Mouse (Mus musculus) macrophage (primary cell): ENCODE data around the gene Slc17a5. TPM values are rescaled to one million over a fixed set of nuclear protein-coding genes. Genes with fewer than 3 reads are reported as not detected.

Experiments
- H3K27ac ChIP-seq: fragments of 350-480 bp; formaldehyde crosslinking; 2 replicates; pipeline ENCODE4 v1.9.0; 2021
- H3K36me3 ChIP-seq: fragments of 350-480 bp; formaldehyde crosslinking; 2 replicates; pipeline ENCODE4 v1.9.0; 2021; ENCODE audit errors: inconsistent target
- H3K4me3 ChIP-seq: fragments of 350-480 bp; formaldehyde crosslinking; 2 replicates; pipeline ENCODE4 v1.9.0; 2021; ENCODE audit errors: inconsistent target
- H3K79me2 ChIP-seq: fragments of 350-480 bp; formaldehyde crosslinking; 2 replicates; pipeline ENCODE4 v1.9.0; 2021; ENCODE audit errors: inconsistent target
- WGBS: methylation state at CpG from one replicate; pipeline ENCODE4 v1.1.7; 2026; ENCODE audit warnings: inconsistent platforms; ENCODE audit not compliant: missing documents; 5-methylcytosine and 5-hydroxymethylcytosine counted together
- polyA plus RNA-seq: library from polyadenylated mRNA; stranded (reverse); fragments of 250-400 nt; gene quantifications from 3 replicates; pipeline ENCODE4 v1.2.4, GENCODE M21; 2018; ENCODE audit warnings: inconsistent platforms

The Slc17a5 gene
- polyA plus RNA-seq, 1 experiment from 2014 or later: 56.6 TPM

DNA sequence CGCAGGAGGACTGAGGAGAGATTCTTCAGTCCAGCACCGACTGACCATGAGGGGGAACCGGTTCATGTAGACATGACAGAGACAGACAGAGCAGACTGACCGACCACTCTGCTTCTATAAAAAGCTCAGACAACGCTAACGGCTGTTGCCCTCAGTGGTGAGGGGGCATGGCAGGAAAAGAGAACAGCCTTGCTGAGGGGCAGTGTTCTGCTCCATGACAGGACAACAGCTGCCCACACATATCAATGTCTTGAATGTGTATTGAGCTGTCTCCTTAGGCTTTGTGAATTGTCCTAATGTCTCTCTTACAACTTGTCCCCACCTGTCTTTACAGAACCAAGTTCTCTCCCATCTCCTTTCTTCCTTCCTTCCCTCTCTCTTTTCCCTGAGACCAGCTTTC is 49.4 kb downstream of the Slc17a5 start:
- Histone ChIP-seq H3K79me2 (no peaks in the 10 kb centered on the region), H3K27ac (no peak overlapping the region), H3K36me3 (peaks cover 25% of the 10 kb centered on the region; the same call in 1 of the 2 replicates), H3K4me3 (no peak overlapping the region)
- 56% methylated on average over 6 of the region's 6 CpGs for WGBS

DNA sequence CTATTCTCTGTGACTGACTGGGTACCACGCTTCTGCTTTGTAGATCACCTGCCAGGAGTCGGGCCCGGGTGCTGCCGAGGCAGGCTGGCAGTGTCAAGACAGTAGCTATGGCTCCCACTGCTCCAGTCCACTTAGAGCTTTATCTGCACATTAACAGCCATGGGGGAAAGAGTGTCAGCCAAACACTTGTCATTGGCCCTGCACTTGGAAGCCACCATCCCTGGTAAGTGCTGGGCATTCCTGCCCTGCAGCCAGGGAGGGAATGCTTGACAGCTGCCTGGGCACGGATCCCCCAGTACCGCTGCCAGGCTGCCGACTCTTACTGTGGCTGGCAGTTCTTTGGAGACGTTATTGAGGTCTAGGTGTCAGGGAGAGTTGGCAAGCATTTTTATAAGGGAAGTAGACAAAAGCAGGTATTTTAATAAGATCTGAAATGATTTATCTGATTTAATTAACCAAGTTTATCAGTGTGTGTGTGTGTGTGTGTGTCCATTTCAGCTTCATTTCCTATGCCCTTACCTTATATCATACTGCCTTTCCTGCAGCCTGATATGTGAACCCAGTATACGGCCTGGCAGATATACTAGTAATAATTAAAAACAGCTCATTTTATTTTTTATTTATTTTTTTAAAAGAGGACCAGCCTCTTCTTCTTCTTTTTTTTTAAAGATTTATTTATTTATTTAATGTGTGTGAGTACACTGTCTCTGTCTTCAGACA is 50.5 kb downstream of the Slc17a5 start:
- Histone ChIP-seq H3K27ac (no peak overlapping the region), H3K36me3 (peaks cover 23% of the 10 kb centered on the region; the same call in 1 of the 2 replicates), H3K4me3 (no peak overlapping the region), H3K79me2 (no peaks in the 10 kb centered on the region)
- 95% methylated on average over 9 of the region's 9 CpGs for WGBS

- peaks cover 10% of the 10 kb centered on the region; the same call in 1 of the 2 replicates for H3K36me3 ChIP-seq
- no peak overlapping the region for H3K27ac ChIP-seq
- no peaks in the 10 kb centered on the region for H3K79me2 ChIP-seq
- no peak overlapping the region for H3K4me3 ChIP-seq
- WGBS: 95% methylated on average over 7 of the region's 7 CpGs
Observed at GRCm38 (mm10) chr9:78534606-78535005, 53.2 kb downstream of the Slc17a5 start.

DNA sequence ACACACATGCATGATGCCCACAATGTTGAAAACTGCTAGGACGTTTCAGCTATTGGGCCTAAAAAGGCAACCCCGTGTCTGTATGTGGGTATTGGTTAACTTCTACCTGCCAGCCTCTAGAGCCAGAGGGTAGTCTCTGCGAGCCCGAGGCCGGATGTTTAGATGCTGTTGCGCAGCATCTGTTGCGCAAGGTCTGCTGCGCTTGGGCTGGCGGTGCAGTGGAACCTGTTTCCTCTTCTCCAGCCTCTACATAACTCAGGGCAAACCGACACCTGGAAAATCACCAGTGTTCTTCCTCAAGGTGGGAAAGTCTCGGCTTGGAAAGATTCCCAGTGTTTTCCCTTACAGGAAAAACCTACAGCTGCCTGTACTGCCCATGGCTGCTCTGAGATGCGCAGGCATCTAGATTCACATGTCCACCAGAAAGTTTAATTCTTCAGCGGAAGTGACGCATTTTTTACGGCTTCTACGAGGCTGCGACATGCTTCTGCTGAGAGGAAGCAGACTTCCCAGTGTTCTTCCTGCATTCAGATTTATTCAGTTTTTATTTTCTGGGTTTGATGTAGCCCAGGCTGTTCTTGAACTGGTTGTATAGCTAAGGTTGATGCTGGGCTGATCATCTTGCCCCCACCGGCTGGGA is 54.4 kb downstream of the Slc17a5 start:
- peak overlapping the region; percentile 72 for H3K27ac ChIP-seq
- H3K36me3 ChIP-seq: peaks cover 10% of the 10 kb centered on the region; the same call in 1 of the 2 replicates
- H3K4me3 ChIP-seq: no peak overlapping the region
- 14% methylated on average over 18 of the region's 18 CpGs for WGBS
- no peaks in the 10 kb centered on the region for H3K79me2 ChIP-seq

DNA sequence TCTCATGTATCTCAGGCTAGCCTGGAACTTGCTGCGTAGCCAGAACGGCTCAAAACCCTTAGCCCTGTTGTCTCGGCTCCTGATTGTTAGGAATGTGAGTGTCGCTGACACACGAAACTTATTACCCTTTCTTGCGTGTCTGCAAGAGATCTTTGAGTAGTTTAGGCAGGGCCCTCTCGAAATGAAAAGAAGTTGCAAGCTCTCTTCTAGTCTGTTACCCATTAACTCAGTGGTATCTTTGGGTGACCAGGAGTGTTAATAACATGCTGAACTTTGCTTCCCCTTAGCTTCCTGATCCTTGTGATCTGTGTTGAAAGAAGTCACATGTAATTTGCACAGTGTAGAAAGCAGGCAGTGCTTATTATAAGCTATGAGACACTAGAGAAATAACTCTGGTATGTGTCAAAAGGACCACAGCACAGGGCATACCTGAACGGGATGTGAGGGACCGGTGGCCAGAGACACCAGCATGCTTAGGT is 55.5 kb downstream of the Slc17a5 start:
- Histone ChIP-seq H3K36me3 (peaks cover 8% of the 10 kb centered on the region; the same call in 1 of the 2 replicates), H3K79me2 (no peaks in the 10 kb centered on the region), H3K27ac (peak overlapping the region; percentile 72), H3K4me3 (no peak overlapping the region)
- WGBS: 78% methylated on average over 9 of the region's 9 CpGs

GRCm38 (mm10) chr9:78531816-78532215 is 56.0 kb downstream of the Slc17a5 start:
- H3K79me2 ChIP-seq: no peaks in the 10 kb centered on the region
- H3K4me3 ChIP-seq: no peak overlapping the region
- WGBS: 29% methylated on average over 5 of the region's 5 CpGs
- 0 out of 2 replicates have a peak, but pooled peaks cover 3% of the 10 kb centered on the region for H3K36me3 ChIP-seq
- H3K27ac ChIP-seq: peak overlapping the region; percentile 72

GRCm38 (mm10) chr9:78527767-78528381 is 60.0 kb downstream of the Slc17a5 start:
- Histone ChIP-seq H3K4me3 (peak overlapping the region; percentile 51), H3K36me3 (no peaks in the 10 kb centered on the region), H3K79me2 (no peaks in the 10 kb centered on the region), H3K27ac (peak overlapping the region; percentile 94)
- 2% methylated on average over 16 of the region's 16 CpGs for WGBS

DNA sequence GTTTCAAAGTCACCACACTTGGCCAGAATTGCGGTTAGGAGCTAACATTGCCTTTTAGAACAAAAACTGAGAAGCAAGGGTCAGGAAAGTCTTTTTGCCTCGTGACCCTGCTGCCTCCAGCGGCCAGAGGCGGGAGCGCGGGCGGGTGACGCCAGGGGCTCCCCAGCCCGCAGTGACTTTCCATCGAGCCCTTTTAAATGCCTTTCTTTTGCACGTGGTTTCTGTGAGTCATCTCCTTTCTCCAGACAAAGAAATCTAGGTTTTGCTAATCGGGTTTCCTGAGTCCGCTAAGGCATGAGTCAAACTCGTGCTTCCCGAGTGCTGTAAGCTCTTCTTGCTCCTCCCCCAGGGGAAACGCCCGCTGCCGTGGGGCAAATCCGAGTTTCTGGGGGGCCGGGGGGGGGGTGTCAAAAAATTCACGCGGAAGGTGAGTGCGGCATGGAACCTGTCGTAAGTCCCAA is 60.5 kb downstream of the Slc17a5 start:
- H3K27ac ChIP-seq: peak overlapping the region; percentile 94
- no peaks in the 10 kb centered on the region for H3K36me3 ChIP-seq
- 2% methylated on average over 19 of the region's 24 CpGs for WGBS
- H3K4me3 ChIP-seq: peak overlapping the region; percentile 51
- H3K79me2 ChIP-seq: no peaks in the 10 kb centered on the region

GRCm38 (mm10) chr9:78526206-78526605 is 61.6 kb downstream of the Slc17a5 start:
- WGBS: 75% methylated on average over 2 of the region's 2 CpGs
- no peaks in the 10 kb centered on the region for H3K36me3 ChIP-seq
- no peak overlapping the region; the same call in 1 of the 2 replicates for H3K27ac ChIP-seq
- no peak overlapping the region for H3K4me3 ChIP-seq
- no peaks in the 10 kb centered on the region for H3K79me2 ChIP-seq

GRCm38 (mm10) chr9:78525451-78526135 is 62.2 kb downstream of the Slc17a5 start:
- no peak overlapping the region for H3K4me3 ChIP-seq
- H3K79me2 ChIP-seq: no peaks in the 10 kb centered on the region
- WGBS: 95% methylated on average over 16 of the region's 17 CpGs
- H3K27ac ChIP-seq: no peak overlapping the region
- H3K36me3 ChIP-seq: no peaks in the 10 kb centered on the region

DNA sequence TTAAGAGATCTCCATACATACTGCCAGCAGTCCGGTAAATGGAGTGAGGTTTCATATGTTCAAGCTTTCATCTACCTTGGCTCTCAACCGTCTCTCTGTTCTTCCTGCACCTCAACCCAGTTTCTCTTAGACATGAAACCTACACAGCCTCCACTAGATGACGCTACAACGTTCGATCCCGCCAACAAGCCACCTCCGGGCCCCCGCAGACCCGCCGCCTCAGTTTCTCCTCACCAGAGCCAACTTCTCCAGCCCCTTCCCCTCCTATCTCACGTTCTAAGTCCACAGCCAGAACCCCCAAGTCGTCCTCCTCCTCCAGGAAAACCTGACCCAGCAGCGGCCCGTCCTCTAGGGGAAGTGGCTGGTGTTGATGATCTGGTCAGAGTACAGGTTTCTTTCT is 66.2 kb downstream of the Slc17a5 start:
- Histone ChIP-seq H3K4me3 (peak overlapping the region; percentile 12), H3K27ac (no peak overlapping the region), H3K79me2 (no peaks in the 10 kb centered on the region), H3K36me3 (no peaks in the 10 kb centered on the region)
- WGBS: 15% methylated on average over 8 of the region's 14 CpGs

DNA sequence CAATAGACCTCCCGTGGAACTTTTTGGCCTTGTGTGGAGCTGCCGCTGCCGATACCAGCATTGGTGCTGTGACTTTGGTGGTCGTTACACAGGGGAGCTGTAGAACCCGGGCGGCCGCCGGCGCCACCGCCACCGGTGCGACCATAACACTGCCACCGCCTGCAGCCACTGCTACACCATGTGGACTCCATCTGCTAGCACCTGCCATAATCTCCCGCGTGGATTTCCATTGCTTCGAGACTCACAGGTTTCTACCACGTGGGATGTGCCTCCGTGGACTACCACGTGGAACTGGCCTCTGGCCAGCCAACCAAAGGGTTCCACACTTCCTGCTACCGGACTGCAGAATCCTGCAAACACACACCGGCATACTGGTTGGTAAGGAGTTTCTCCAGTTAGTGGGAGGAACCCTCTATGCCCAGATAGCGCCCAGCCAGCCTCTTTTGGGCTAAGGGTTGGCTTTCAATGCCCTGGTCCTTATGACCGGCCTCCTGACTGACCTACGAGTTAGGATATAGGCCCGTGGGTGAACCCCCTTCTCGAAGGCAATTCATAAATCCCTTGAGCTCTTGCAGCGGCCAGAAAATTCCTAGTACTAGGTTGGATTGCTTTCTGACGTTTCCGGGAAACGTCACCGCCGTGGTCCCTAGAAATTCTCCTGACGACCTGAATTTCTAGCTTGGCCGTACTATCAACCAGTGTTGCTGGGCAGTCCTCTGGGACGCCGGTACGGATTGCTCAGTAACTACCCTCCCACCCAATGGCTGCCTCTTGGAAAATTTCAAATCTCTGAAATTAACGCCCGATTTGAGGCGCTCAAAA is 66.8 kb downstream of the Slc17a5 start:
- Histone ChIP-seq H3K79me2 (no peaks in the 10 kb centered on the region), H3K4me3 (peak overlapping the region; percentile 12; the same call in 1 of the 2 replicates), H3K36me3 (no peaks in the 10 kb centered on the region), H3K27ac (no peak overlapping the region)
- WGBS: 19% methylated on average over 40 of the region's 40 CpGs

DNA sequence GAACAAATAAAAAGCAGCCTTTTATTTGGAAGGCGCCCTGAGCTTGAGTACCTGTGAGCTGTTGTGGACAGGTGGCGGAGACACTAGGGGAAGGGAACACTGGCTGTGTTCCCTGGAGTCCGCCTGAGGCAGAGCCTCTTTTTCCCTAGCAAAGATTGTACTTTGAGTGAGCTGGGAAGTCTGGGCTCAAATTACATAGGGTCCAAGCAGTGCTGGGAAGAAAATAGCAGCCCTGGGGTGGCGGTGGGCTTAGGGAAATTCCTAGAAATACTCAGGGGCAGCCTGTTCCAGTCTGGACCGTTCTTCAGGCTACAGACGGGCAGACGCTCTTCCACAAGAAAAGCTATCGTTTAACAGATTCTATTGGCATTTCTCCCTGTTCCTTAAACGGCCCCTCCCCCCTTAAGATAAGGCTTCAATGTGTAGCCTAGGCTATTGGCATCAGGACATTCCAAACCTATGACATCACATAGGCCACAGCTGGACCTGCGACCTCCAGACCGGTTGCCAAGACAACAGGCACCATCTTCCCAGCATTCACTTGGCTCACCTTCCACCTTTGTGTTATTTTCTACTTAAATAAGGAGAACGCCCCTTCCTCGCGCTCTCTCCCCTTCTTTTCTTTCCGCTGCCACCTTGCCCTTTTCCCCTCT is 67.6 kb downstream of the Slc17a5 start:
- Histone ChIP-seq H3K27ac (no peak overlapping the region), H3K4me3 (no peak overlapping the region), H3K36me3 (no peaks in the 10 kb centered on the region), H3K79me2 (no peaks in the 10 kb centered on the region)
- WGBS: 65% methylated on average over 13 of the region's 15 CpGs
